Mouse (Mus musculus) urinary bladder, postnatal 25 days (tissue): Measurements from ENCODE around the gene Plxna1.
A peak's percentile ranks its signal among the peaks of the same experiment; 100 is the strongest.

Source experiments
- DNase-seq: peaks from one replicate; pipeline ENCODE4 v3.0.0; 2022; ENCODE audit warnings: low spot score

The Plxna1 gene

DNA sequence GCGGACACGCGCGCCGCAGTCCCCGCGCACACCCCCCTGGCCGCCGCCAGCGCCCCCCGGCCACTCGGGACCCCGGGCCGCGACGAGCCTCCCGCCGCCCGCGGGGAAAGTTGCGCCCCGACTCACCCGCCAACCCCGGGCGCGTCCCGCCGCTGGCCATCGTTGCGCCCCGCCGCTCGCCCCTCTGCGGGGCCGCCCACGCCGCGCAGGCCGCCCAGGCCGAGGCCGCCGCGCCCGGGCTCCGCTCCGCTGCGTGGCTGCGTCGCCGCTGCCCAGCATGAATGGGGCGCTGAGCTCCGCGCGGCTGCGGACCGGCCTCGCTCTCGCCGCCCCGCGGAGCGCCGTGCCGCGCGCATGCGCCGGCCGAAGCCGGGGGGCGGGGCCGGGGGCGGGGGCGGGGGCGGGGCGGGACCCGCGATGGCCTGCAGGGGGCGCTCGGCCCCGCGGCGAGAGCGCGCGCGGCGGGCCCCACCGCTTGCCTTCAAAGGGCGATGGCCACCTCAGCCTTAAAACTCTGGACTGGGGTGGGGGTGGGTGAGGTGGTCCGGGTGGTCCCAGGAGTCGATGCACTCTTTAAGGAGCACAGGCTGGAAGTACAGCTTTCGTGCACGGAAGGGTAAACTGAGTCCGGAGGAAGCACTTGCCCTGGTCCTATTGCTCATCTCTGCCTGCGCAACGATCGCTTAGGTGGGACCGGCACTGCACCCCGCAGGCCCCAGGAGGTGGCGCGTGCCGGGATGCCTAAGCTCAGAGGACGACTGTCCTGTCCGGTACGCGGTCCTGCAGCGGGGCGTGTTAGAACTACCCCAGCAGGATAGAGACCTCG, at the start of gene Plxna1:
Gene Plxna1 (minus strand): TSS at position 340 of the 826 bp plus-strand sequence.
- peak; percentile 48 for DNase-seq

DNA sequence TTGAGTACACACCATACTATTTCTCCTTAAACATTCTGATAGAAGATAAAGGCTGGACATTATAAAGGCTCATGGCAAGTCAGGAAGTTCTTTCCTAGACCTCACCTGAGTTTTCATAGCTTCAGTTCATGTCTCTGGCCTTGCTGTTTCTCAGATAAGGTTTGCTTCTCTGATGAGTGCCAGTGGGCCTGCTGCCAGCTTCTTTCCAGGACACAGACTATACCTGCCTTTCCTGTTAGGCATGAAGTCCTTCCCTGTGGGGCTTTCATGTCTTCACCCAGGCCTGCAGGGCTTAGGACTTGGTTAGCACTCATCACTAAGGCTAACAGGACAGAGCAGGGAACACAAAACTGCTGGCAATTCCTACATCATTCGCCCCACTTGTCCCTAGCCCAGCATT, 46.6 kb upstream of the Plxna1 start:
- no peak for DNase-seq

GRCm38 (mm10) chr6:89408259-89408658, 45.8 kb upstream of the Plxna1 start:
- DNase-seq = no peak

DNA sequence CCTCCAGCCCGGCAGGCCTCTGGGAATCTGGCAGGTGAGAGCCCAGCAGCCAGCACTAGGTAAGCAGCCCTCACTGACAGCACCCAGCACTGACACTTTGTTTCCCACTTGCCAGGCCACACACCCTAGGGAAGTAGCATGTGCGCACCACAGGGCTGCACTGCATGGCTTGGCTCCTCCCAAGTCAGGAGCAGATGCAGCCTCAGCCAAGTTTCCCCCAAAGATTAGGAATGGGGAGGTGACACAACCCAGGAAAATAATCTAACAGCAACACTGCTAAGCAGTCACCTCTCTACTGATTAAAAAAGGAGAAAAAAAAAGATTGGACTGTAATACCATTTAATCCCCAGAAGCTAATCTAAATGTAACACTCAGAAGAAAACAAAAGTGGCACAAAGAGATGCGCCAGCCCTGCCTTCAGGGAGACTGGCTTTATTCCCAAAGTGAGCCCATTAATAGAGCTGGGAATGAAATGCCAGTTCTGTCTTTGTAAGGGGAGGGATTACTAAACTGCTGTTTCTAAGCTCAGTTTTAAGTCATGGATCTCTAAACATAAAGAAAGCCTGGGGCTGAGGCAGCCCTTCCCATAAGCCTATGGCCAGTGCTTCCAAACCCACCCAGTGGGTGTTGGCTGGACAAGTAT, 44.9 kb upstream of the Plxna1 start:
- no peak for DNase-seq

DNA sequence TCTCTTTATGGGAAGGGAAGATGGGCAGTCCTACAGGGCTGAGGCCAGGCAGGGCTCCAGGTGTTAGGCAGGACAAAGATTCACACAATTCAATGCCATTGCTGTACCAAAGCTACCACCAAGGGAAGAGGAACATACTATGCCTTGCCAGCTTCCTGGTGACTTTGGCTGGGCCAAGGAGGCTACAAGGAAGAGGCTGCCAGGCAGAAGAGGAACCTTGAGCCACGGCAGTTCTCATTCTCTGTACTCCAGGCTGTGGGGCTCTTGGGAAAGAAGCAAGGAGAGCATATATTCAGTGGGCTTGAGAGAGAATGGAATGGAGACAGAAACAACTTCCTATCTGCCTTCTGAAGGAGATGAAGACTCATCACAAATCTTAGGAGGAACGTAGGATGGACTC, 42.5 kb upstream of the Plxna1 start:
- no peak for DNase-seq

GRCm38 (mm10) chr6:89403257-89404225, 41.1 kb upstream of the Plxna1 start:
- DNase-seq = no peak

DNA sequence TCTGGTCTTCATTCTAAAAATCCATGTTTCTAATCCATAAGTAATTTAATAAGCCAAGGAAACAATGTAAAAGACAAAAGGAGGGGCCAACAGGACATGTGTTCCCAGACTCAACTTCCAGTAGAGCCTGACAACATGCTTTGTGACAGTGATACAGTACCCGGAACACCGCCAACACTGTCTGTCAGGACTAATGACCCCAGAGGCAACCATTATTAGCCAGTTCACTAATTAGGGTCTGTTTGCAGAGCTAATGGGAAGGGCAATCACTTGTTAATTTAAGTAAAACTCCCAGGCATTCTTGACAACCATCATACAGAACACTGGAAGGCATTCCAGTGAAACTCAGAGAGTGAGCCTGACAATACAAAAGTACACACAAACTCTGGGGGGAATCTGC, 40.0 kb upstream of the Plxna1 start:
- DNase-seq = no peak

DNA sequence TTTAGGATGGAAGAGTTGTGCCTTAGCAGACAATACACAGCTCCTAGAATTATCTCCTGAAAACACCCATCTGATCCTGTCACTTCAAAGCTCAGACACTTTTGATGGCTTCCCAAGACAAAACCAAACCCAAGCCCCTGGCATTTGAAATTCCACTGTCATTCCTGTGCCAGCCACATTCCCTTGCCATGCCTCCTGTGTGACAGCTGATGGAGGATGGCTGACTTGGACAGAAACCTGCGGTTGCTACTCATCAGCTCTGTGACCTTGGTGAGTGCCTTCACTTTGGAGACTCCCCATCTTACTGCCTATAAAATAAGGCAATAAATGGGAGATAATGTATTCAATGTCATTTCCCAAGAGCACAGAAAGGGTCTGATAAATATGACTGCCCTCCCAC, 37.1 kb upstream of the Plxna1 start:
- no peak for DNase-seq

GRCm38 (mm10) chr6:89397919-89398318, 35.5 kb upstream of the Plxna1 start:
- no peak for DNase-seq

- no peak for DNase-seq
Measured at GRCm38 (mm10) chr6:89393820-89394219, 31.4 kb upstream of the Plxna1 start.

- no peak for DNase-seq
Measured at GRCm38 (mm10) chr6:89392213-89392612, 29.8 kb upstream of the Plxna1 start.

DNA sequence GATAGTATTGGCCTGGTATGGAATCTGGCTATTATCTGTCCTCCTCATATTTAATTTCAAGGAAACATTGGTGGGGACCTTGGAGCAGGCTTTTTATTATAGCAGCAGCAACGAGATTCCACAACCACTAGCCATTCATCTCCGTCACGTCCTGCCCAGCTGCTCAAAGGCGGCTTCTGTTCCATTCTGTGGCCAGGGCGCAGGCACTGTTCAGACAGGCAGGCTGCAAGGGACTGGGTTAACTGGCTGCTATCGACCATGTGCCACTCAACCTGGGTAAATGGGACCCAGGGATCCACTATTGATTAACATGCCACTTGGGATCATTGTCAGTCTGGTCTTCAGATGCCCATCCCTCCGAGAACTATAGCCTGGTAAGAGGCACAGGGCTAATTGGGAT, 27.4 kb upstream of the Plxna1 start:
- DNase-seq = no peak

DNA sequence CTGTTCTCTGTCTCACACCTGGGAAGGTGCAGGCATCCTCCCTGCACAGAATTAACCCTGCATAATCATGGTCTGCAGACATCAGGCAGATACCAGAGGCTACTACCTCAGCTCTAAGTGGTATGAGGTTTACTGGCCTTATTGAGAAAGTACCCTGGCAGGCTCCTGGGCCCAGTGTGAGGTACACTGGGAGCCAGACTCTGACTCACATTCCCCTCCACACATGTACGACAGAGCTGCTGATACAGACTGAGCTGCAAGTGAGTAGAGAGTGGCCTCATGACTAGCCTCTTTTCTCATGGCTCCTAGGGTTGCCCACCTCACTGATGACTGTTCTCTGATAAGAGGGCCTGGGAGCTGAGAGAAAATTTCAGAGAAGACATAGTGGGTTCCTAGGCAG, 24.5 kb upstream of the Plxna1 start:
- no peak for DNase-seq

GRCm38 (mm10) chr6:89384699-89385098, 22.3 kb upstream of the Plxna1 start:
- DNase-seq = no peak

- DNase-seq = no peak
Measured at GRCm38 (mm10) chr6:89381851-89382250, 19.4 kb upstream of the Plxna1 start.

DNA sequence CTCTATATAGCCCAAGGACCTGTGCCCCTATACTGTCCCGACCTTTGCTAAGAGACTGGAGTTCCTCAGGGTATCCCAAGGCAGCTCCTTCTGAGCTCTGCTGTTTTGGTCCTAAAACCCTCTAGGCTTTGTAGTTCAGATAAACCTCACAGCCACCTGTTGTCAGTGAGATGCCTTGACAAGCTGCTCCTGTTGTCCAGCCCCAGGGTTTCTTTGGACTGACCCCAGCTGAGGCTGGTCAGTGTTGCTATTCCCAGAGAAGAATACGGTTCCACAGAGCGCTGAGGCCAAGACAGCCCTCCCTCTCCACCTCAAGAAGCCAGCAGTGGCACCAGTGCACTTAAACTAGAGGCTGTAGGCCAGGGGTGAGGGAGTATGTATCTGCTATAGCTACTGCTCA, 18.8 kb upstream of the Plxna1 start:
- no peak for DNase-seq

DNA sequence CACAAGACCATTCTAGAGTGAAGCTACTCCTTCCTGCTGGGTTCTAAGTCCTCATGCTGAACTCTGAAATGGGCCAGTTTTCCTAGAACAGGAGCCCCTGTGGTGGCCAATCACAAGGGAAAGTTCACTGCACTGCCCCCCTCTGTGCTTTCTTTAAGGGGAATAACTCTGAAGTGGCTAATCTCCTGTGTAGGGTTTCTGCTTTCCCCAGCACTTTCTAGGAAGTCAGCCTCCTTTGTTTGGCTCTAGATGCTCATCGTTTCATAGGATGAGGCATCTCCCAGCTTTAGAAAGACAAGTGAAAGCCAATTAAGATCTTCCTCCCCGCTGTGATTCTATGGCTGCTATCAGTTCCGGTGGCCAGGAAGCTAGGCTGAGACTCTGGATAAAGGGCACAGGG, 18.3 kb upstream of the Plxna1 start:
- DNase-seq = no peak

- no peak for DNase-seq
Measured at GRCm38 (mm10) chr6:89378264-89378663, 15.8 kb upstream of the Plxna1 start.

GRCm38 (mm10) chr6:89368812-89369211, 6.4 kb upstream of the Plxna1 start:
- no peak for DNase-seq

DNA sequence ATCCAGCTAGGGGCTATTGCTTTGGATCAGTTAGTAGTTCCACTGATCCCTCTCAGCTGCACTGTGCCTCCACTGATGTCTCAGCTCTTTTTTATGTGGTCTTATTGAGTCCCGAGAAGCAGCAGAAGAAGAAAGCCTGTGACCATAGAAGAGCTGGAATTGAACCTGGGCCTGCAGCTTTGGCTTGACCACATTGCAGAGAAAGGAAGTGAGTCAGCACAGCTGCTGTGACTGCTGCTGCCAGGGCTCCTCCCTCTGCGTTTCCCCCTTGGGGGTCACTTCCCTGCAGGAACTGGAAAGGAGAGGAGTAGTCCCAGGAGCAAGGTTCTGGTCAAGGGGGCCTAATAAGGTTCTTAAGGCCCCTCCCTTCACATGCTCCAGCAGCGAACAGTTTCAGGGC, 1.9 kb upstream of the Plxna1 start:
- DNase-seq = no peak

DNA sequence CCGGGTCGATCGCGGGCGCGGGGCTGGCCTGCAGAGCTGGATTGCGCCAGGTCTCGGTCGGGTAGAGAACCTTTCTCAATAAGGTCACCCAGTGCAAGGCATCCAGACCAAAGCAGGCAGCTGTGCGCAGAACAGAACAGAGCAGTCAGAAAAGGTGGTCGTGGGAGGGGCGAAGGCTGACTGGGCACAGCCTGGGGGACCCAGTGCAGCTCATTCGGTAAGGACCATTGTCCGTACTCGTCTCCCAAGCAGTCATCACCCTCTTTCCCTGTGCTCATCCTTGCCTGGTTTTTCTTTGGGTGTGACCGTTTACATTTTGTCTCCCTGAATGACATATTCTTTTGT, 659 bp upstream of the Plxna1 start:
- DNase-seq = no peak

DNA sequence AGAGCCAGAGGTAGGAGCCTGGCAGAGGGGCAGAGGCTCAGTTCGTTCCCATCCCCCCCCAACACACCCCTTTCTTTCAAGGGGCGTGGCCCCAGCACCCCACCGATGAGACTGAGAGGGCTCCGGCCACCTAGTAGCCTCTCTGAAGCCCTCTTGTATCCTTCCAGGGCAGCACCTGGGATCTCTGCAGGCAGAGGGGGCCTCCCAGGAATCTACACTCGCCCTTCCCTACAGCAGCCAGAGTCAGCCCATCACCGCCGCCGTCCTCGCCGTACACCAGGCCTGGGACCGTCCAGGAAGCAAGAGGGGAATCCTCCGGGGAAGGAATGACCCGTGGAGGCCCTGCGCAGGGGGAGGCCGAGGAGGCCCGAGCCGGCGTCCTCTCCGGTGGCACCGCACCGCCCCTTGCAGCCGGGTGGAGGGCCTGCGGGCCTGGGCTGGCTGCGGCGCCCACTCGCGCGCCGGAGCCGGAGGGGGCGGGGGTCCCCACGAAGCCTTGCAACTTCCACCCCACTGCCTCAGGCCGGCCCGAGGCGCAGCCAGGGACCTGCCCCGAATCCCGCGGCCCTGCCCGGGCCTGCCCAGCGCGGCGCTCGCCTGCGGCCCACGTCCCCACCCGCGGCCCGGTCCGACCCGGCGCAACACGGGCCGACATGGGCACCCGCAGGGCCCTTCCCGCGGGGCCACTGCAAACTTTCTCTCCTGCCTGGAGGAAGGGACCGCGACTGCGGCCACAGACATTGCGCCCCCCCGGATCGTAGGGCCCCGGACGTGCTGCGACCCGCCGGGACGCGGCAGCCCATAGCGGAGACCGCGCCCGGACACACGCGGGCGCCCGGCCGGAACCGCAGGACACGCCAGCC, 771 bp downstream of the Plxna1 start:
- peak; percentile 41 for DNase-seq
